Mouse (Mus musculus): ENCODE results near the gene Ntf5. TPM values are rescaled to one million over a fixed set of nuclear protein-coding genes. Genes with fewer than 3 reads are reported as not detected.

Ntf5 gene
- polyA plus RNA-seq, 2 experiments, result 0.19 to 0.20 TPM

GRCm38 (mm10) chr7:45460377-45460776 lies 46.9 kb downstream of the Ntf5 start:
- 33% methylated on average over 7 of the region's 7 CpGs for WGBS (ENCODE audit: insufficient replicate concordance)
- H3K27ac ChIP-seq, result peak overlapping the region; percentile 98
- H3K4me3 ChIP-seq (ENCODE audit: insufficient read depth in 1 of 2, low read depth in 2 of 2, low read length in 2 of 2), result peak overlapping the region; percentile 64 to 96
- TF ChIP-seq CTCF (IDR thresholded peaks at IDR 0.05; ENCODE audit: low read depth) (no peak), EP300 (IDR thresholded peaks at IDR 0.05; ENCODE audit: low read depth) (no peak)
- H3K4me2 ChIP-seq (ENCODE audit: low read depth), result peak overlapping the region; percentile 97
- DNase-seq (ENCODE audit: low read depth in 3 of 3, low spot score in 3 of 3), result no peak
- H3K27me3 ChIP-seq (ENCODE audit: control insufficient read depth, insufficient read depth, low read length), result no peaks in the 10 kb centered on the region
- peaks cover 33 to 38% of the 10 kb centered on the region in 2 experiments for H3K4me1 ChIP-seq (replicated peaks; ENCODE audit: control insufficient read depth in 2 of 2, insufficient read depth in 2 of 2, low read length in 1 of 2)
- H3K9me3 ChIP-seq (ENCODE audit: control insufficient read depth, low read length), result no peaks in the 10 kb centered on the region
- ATAC-seq (ENCODE audit: insufficient read depth), result no peak
- peaks cover 39% of the 10 kb centered on the region for H3K36me3 ChIP-seq (replicated peaks; ENCODE audit: control insufficient read depth, insufficient read depth, low read depth)
- peak overlapping the region; percentile 83 for H3K9ac ChIP-seq (replicated peaks)

GRCm38 (mm10) chr7:45460860-45461314 lies 47.4 kb downstream of the Ntf5 start:
- TF ChIP-seq CTCF (IDR thresholded peaks at IDR 0.05; ENCODE audit: low read depth) (no peak), EP300 (IDR thresholded peaks at IDR 0.05; ENCODE audit: low read depth) (peak; percentile 52)
- peak; percentile 71 for ATAC-seq (ENCODE audit: insufficient read depth)
- Histone ChIP-seq H3K27ac (peak overlapping the region; percentile 98), H3K4me3 (ENCODE audit: insufficient read depth in 1 of 2, low read depth in 2 of 2, low read length in 2 of 2) (peak overlapping the region; percentile 64 to 96), H3K36me3 (replicated peaks; ENCODE audit: control insufficient read depth, insufficient read depth, low read depth) (peaks cover 39% of the 10 kb centered on the region), H3K9ac (replicated peaks) (peak overlapping the region; percentile 83), H3K27me3 (ENCODE audit: control insufficient read depth, insufficient read depth, low read length) (no peaks in the 10 kb centered on the region), H3K4me1 (replicated peaks; ENCODE audit: control insufficient read depth in 2 of 2, insufficient read depth in 2 of 2, low read length in 1 of 2) (peaks cover 36 to 44% of the 10 kb centered on the region in 2 experiments), H3K4me2 (ENCODE audit: low read depth) (peak overlapping the region; percentile 97), H3K9me3 (ENCODE audit: control insufficient read depth, low read length) (no peaks in the 10 kb centered on the region)
- WGBS (ENCODE audit: insufficient replicate concordance), result under 1% methylated on average over 13 of the region's 13 CpGs
- peak; percentile 80 to 87 (median 85) for DNase-seq (ENCODE audit: low read depth in 3 of 3, low spot score in 3 of 3)

GRCm38 (mm10) chr7:45461326-45461725 lies 47.8 kb downstream of the Ntf5 start:
- Histone ChIP-seq H3K4me1 (replicated peaks; ENCODE audit: control insufficient read depth in 2 of 2, insufficient read depth in 2 of 2, low read length in 1 of 2) (peaks cover 36 to 46% of the 10 kb centered on the region in 2 experiments), H3K9me3 (ENCODE audit: control insufficient read depth, low read length) (no peaks in the 10 kb centered on the region), H3K9ac (replicated peaks) (peak overlapping the region; percentile 83), H3K4me3 (ENCODE audit: insufficient read depth in 1 of 2, low read depth in 2 of 2, low read length in 2 of 2) (peak overlapping the region; percentile 64 to 96), H3K27me3 (ENCODE audit: control insufficient read depth, insufficient read depth, low read length) (no peaks in the 10 kb centered on the region), H3K27ac (peak overlapping the region; percentile 98), H3K4me2 (ENCODE audit: low read depth) (peak overlapping the region; percentile 97), H3K36me3 (replicated peaks; ENCODE audit: control insufficient read depth, insufficient read depth, low read depth) (peaks cover 39% of the 10 kb centered on the region)
- TF ChIP-seq EP300 (IDR thresholded peaks at IDR 0.05; ENCODE audit: low read depth) (no peak), CTCF (IDR thresholded peaks at IDR 0.05; ENCODE audit: low read depth) (no peak)
- DNase-seq (ENCODE audit: low read depth in 3 of 3, low spot score in 3 of 3), result no peak
- peak; percentile 24 for ATAC-seq (ENCODE audit: insufficient read depth)
- 58% methylated on average over 5 of the region's 5 CpGs for WGBS (ENCODE audit: insufficient replicate concordance)

GRCm38 (mm10) chr7:45461781-45462180 lies 48.3 kb downstream of the Ntf5 start:
- 90% methylated on average over 4 of the region's 4 CpGs for WGBS (ENCODE audit: insufficient replicate concordance)
- DNase-seq (ENCODE audit: low read depth in 3 of 3, low spot score in 3 of 3), result no peak
- Histone ChIP-seq H3K4me2 (ENCODE audit: low read depth) (peak overlapping the region; percentile 97), H3K36me3 (replicated peaks; ENCODE audit: control insufficient read depth, insufficient read depth, low read depth) (peaks cover 39% of the 10 kb centered on the region), H3K4me3 (ENCODE audit: insufficient read depth in 1 of 2, low read depth in 2 of 2, low read length in 2 of 2) (peak overlapping the region in 1 of 2 experiments; percentile 39; a peak in 2 of 4 replicates), H3K27ac (peak overlapping the region; percentile 98), H3K9ac (replicated peaks) (peak overlapping the region; percentile 50), H3K9me3 (ENCODE audit: control insufficient read depth, low read length) (no peaks in the 10 kb centered on the region), H3K27me3 (ENCODE audit: control insufficient read depth, insufficient read depth, low read length) (no peaks in the 10 kb centered on the region), H3K4me1 (replicated peaks; ENCODE audit: control insufficient read depth in 2 of 2, insufficient read depth in 2 of 2, low read length in 1 of 2) (peaks cover 35 to 43% of the 10 kb centered on the region in 2 experiments)
- ATAC-seq (ENCODE audit: insufficient read depth), result no peak
- TF ChIP-seq CTCF (IDR thresholded peaks at IDR 0.05; ENCODE audit: low read depth), result no peak
- TF ChIP-seq EP300 (IDR thresholded peaks at IDR 0.05; ENCODE audit: low read depth), result no peak

GRCm38 (mm10) chr7:45462325-45462724 lies 48.8 kb downstream of the Ntf5 start:
- Histone ChIP-seq H3K9ac (replicated peaks) (no peak overlapping the region), H3K4me3 (ENCODE audit: insufficient read depth in 1 of 2, low read depth in 2 of 2, low read length in 2 of 2) (no peak overlapping the region), H3K27ac (peak overlapping the region; percentile 98), H3K27me3 (ENCODE audit: control insufficient read depth, insufficient read depth, low read length) (no peaks in the 10 kb centered on the region), H3K4me1 (replicated peaks; ENCODE audit: control insufficient read depth in 2 of 2, insufficient read depth in 2 of 2, low read length in 1 of 2) (peaks cover 34 to 44% of the 10 kb centered on the region in 2 experiments), H3K36me3 (replicated peaks; ENCODE audit: control insufficient read depth, insufficient read depth, low read depth) (peaks cover 38% of the 10 kb centered on the region), H3K9me3 (ENCODE audit: control insufficient read depth, low read length) (no peaks in the 10 kb centered on the region), H3K4me2 (ENCODE audit: low read depth) (no peak overlapping the region)
- no peak for DNase-seq (ENCODE audit: low read depth in 3 of 3, low spot score in 3 of 3)
- no peak for TF ChIP-seq EP300 (IDR thresholded peaks at IDR 0.05; ENCODE audit: low read depth)
- TF ChIP-seq CTCF (IDR thresholded peaks at IDR 0.05; ENCODE audit: low read depth), result no peak
- no peak for ATAC-seq (ENCODE audit: insufficient read depth)
- 87% methylated on average over 4 of the region's 4 CpGs for WGBS (ENCODE audit: insufficient replicate concordance)

Measured in liver, embryonic 14.5 days (tissue).